Comparison of ENCODE assay signal across 14 mouse cellular contexts in genomic region chr7:66812737-66813136, GRCm38 (mm10). TPM values are rescaled to one million over a fixed set of nuclear protein-coding genes. Genes with fewer than 3 reads are reported as not detected.
DNase-seq lines count a peak whose midpoint lies in the region; ATAC-seq and TF ChIP-seq lines count a peak whose summit lies in the region.
"Had no signal": no experiment of that assay in that cellular context is flagged by ENCODE, and none has a peak within 500 bp of the region (broad histone marks: within the 10 kb centered on the region; RNA-seq: fewer than 3 reads in every experiment).

No protein-coding gene starts in this region.

- no peak for TF ChIP-seq CTCF in MEL (IDR thresholded peaks at IDR 0.05 in 2 of 3, conservative IDR thresholded peaks at IDR 0.05 in 1 of 3; ENCODE audit: control insufficient read depth in 1 of 3, insufficient read depth in 1 of 3, low read depth in 2 of 3, low read length in 3 of 3, poor library complexity in 1 of 3, severe bottlenecking in 1 of 3)

- H3K9ac ChIP-seq in MEL (ENCODE audit: control insufficient read depth, low read depth, low read length, poor library complexity, severe bottlenecking) = no peak overlapping the region
- H3K9ac ChIP-seq: hindbrain, embryonic 13.5 days had no signal

- no peaks in the 10 kb centered on the region for H3K9me3 ChIP-seq in MEL (replicated peaks; ENCODE audit: insufficient read depth, low read length)
- H3K9me3 ChIP-seq: hindbrain, embryonic 13.5 days had no signal

- no peak overlapping the region for H3K4me3 ChIP-seq in MEL (ENCODE audit: control insufficient read depth in 1 of 2, insufficient read depth in 1 of 2, low read depth in 2 of 2, low read length in 2 of 2)
- H3K4me3 ChIP-seq: erythroblast, embryonic 14.5 days; hindbrain, embryonic 13.5 days had no signal

- H3K27ac ChIP-seq in MEL (ENCODE audit: control insufficient read depth, low read depth, low read length) = no peak overlapping the region
- H3K27ac ChIP-seq: hindbrain, embryonic 13.5 days had no signal

- ATAC-seq in megakaryocyte-erythroid progenitor cell, adult 5-6 weeks (replicated peaks; ENCODE audit: low FRiP score, low TSS enrichment, poor library complexity, severe bottlenecking) = no peak

- no peaks in the 10 kb centered on the region for H3K36me3 ChIP-seq in MEL (ENCODE audit: control insufficient read depth in 1 of 2, insufficient read depth in 2 of 2, low read length in 2 of 2)
- H3K36me3 ChIP-seq: hindbrain, embryonic 13.5 days had no signal

- DNase-seq in adrenal gland, postnatal 36 days = peak; percentile 34 to 39
- DNase-seq in adrenal gland, postnatal 4 days (ENCODE audit: low spot score in 2 of 2) = no peak
- DNase-seq in left cerebral cortex, postnatal 14 days (ENCODE audit: low spot score in 2 of 2) = peak; percentile 18 to 45
- DNase-seq in left cerebral cortex, postnatal 4 days = no peak
- peak; percentile 48 for DNase-seq in MEL (ENCODE audit: low read depth, low spot score)
- DNase-seq in fibroblast of lung, adult 2 months (ENCODE audit: low read depth) = peak; percentile 89
- DNase-seq in urinary bladder, postnatal 25 days (ENCODE audit: low spot score) = no peak
- DNase-seq: cerebellum, adult 11-12 months; gastrocnemius, postnatal 25 days; lung, postnatal 10 days had no signal

- no peak; a peak in 1 of 4 replicates for TF ChIP-seq EP300 in MEL (IDR thresholded peaks at IDR 0.05; ENCODE audit: low read depth in 1 of 2, low read length in 2 of 2)

- TF ChIP-seq RAD21 in MEL (IDR thresholded peaks at IDR 0.05; ENCODE audit: low read depth, low read length) = no peak

- no peaks in the 10 kb centered on the region for H3K27me3 ChIP-seq in MEL (ENCODE audit: control insufficient read depth in 1 of 2, insufficient read depth in 2 of 2, low read length in 2 of 2)
- H3K27me3 ChIP-seq: hindbrain, embryonic 13.5 days had no signal

- H3K79me2 ChIP-seq in MEL (ENCODE audit: control insufficient read depth, insufficient read depth, low read length, poor library complexity) = no peaks in the 10 kb centered on the region

- TF ChIP-seq POLR2A in MEL (IDR thresholded peaks at IDR 0.05; ENCODE audit: control insufficient read depth in 1 of 2, insufficient read depth in 1 of 2, low read depth in 1 of 2, low read length in 2 of 2, poor library complexity in 1 of 2) = no peak

- intact Hi-C loops in left cerebral cortex, postnatal 14 days (cut with DNase I) = no loop called here
- intact Hi-C loops in left cerebral cortex, postnatal 4 days (cut with DNase I) = no loop called here

- no peaks in the 10 kb centered on the region for H3K4me1 ChIP-seq in MEL (ENCODE audit: control insufficient read depth in 1 of 2, insufficient read depth in 2 of 2, low read length in 2 of 2)
- H3K4me1 ChIP-seq: hindbrain, embryonic 13.5 days had no signal

TF ChIP-seq in MEL, 35 proteins besides CTCF, POLR2A, EP300 and RAD21:
- TF ChIP-seq KAT2A (conservative IDR thresholded peaks at IDR 0.05; ENCODE audit: low read depth, low read length) = no peak
- peak; percentile 98 for TF ChIP-seq UBTF (IDR thresholded peaks at IDR 0.05; ENCODE audit: borderline replicate concordance, insufficient read depth, low read depth, low read length)
- no peak for TF ChIP-seq MYB (IDR thresholded peaks at IDR 0.05; ENCODE audit: low read depth, low read length)
- no peak for TF ChIP-seq HCFC1 (IDR thresholded peaks at IDR 0.05; ENCODE audit: low read depth, low read length)
- 0 out of 2 replicates have a peak, but pooled peaks have one; percentile 41 for TF ChIP-seq JUND (IDR thresholded peaks at IDR 0.05; ENCODE audit: low read depth, low read length)
- TF ChIP-seq CHD1 (IDR thresholded peaks at IDR 0.05; ENCODE audit: low read depth, low read length) = no peak
- peak; percentile 97 for TF ChIP-seq TBP (IDR thresholded peaks at IDR 0.05; ENCODE audit: low read depth, low read length)

RNA-seq across cellular contexts. Expression of gene Adamts17, which starts 26.8 kb away (rescaled TPM):
- 1 to 10 TPM; 2.5 to 4.1 TPM for total RNA-seq in adrenal gland, postnatal 36 days (2021)
- 1 to 10 TPM; 5.2 to 9.6 TPM for total RNA-seq in adrenal gland, postnatal 4 days (2021)
- 10 to 100 TPM; 13.8 TPM for total RNA-seq in left cerebral cortex, postnatal 14 days (2021)
- 10 to 100 TPM; 16.1 to 17.3 TPM for total RNA-seq in left cerebral cortex, postnatal 4 days (2021)
- total RNA-seq in MEL (2012; rRNA removed) = 0.16 and 0.42 TPM in 2 replicates
- polyA plus RNA-seq in MEL (2012; ENCODE audit: insufficient read depth in 1 of 2, insufficient read length in 2 of 2, low read depth in 1 of 2, low replicate concordance in 2 of 2, missing spikeins in 1 of 2) = under 1 TPM in 1 of 2 experiments, not detected in 1; 0.33 TPM
- total RNA-seq in megakaryocyte-erythroid progenitor cell, adult 5-6 weeks (2014; fragmentation: Nextera tagmentation) = 1.2 TPM in 1 of 2 replicates, not detected in the other
- not detected in 2 replicates for total RNA-seq in megakaryocyte-erythroid progenitor cell, adult 5-6 weeks (2017)
- total RNA-seq: monocyte, adult 5-6 weeks had no signal
- polyA plus RNA-seq: erythroblast, embryonic 14.5 days had no signal

Comparison
In these comparisons a context has a peak if more than half of its experiments do, and no peak if none do; other contexts are left out.
1. DNase-seq: peak in adrenal gland, postnatal 36 days (2 of 2), left cerebral cortex, postnatal 14 days (2 of 2), MEL (single experiment) and fibroblast of lung, adult 2 months (single experiment); none in adrenal gland, postnatal 4 days (0 of 2), left cerebral cortex, postnatal 4 days (single experiment) and urinary bladder, postnatal 25 days (single experiment).